9 mouse cellular contexts compared by ENCODE assay signal in the genomic region with DNA sequence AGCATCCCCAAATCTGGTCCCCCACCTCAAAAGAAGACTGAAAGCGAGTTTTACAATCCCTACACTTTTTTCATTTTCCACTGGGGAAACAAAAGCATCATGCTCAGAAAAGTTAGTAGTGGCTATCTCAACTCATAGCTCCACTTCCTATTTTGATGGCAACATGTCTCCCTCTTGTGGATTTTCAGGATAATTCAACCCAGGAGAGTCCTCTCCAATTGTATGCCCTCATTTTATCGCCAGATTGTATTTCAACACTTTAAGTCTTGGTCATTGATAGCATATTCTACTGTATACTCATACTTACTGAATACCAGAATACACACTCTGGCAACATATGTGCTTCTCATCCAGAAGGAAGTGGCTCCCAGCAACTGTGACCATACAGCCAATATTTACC.
DNase-seq lines count a peak whose midpoint lies in the region; ATAC-seq and TF ChIP-seq lines count a peak whose summit lies in the region.
"Had no signal": no experiment of that assay in that cellular context is flagged by ENCODE, and none has a peak within 500 bp of the region (broad histone marks: within the 10 kb centered on the region; RNA-seq: fewer than 3 reads in every experiment).

No protein-coding gene starts in this region.

- WGBS in kidney, embryonic 15.5 days = 39% methylated on average over 2 of the region's 2 CpGs

- H3K4me3 ChIP-seq in kidney, embryonic 15.5 days (replicated peaks) = no peak overlapping the region
- H3K4me3 ChIP-seq in E14TG2a.4 (replicated peaks; ENCODE audit: low read length) = no peak overlapping the region

- H3K9me3 ChIP-seq in kidney, embryonic 15.5 days (replicated peaks) = no peaks in the 10 kb centered on the region
- no peaks in the 10 kb centered on the region for H3K9me3 ChIP-seq in E14TG2a.4 (ENCODE audit: low read length)

- H3K36me3 ChIP-seq in kidney, embryonic 15.5 days = no peaks in the 10 kb centered on the region
- no peaks in the 10 kb centered on the region for H3K36me3 ChIP-seq in E14TG2a.4 (ENCODE audit: insufficient read depth, low read length)

- no peaks in the 10 kb centered on the region for H3K27me3 ChIP-seq in kidney, embryonic 15.5 days
- H3K27me3 ChIP-seq in E14TG2a.4 (ENCODE audit: insufficient read depth, low read length) = no peaks in the 10 kb centered on the region

- no peak for ATAC-seq in kidney, embryonic 15.5 days (replicated peaks; ENCODE audit: low FRiP score)

- H3K9ac ChIP-seq in kidney, embryonic 15.5 days = no peak overlapping the region

- H3K27ac ChIP-seq in kidney, embryonic 15.5 days = no peak overlapping the region

- DNase-seq in kidney, adult 9 months = peak; percentile 6
- peak; percentile 63 for DNase-seq in 3T3-L1 (ENCODE audit: low read depth, low spot score)
- peak; percentile 15 for DNase-seq in embryo, embryonic 9.5 days (ENCODE audit: extremely low spot score)
- DNase-seq in spleen, postnatal 14 days (ENCODE audit: low spot score in 2 of 2) = no peak
- no peak for DNase-seq in spleen, postnatal 10 days (ENCODE audit: low spot score in 2 of 2)
- DNase-seq in gastrocnemius, adult 8-10 months (ENCODE audit: low spot score in 2 of 2) = no peak
- DNase-seq: adrenal gland, postnatal 25 days had no signal

- no peaks in the 10 kb centered on the region for H3K4me1 ChIP-seq in kidney, embryonic 15.5 days
- H3K4me1 ChIP-seq in E14TG2a.4 (replicated peaks; ENCODE audit: low read depth, low read length) = no peaks in the 10 kb centered on the region

- peak; percentile 39 for TF ChIP-seq CTCF in E14TG2a.4 (conservative IDR thresholded peaks at IDR 0.05; ENCODE audit: low read length)

- no peak overlapping the region for H3K4me2 ChIP-seq in kidney, embryonic 15.5 days

Comparison
In these comparisons a context has a peak if more than half of its experiments do, and no peak if none do; other contexts are left out.
1. DNase-seq: peak in kidney, adult 9 months (single experiment), 3T3-L1 (single experiment) and embryo, embryonic 9.5 days (single experiment); none in spleen, postnatal 14 days (0 of 2), spleen, postnatal 10 days (0 of 2) and gastrocnemius, adult 8-10 months (0 of 2).